Mouse (Mus musculus) adrenal gland (tissue): ENCODE results near the gene Uchl1.

Source experiments
- intact Hi-C: fragments of 180-260 bp; cut with DNase I; formaldehyde crosslinking; loops from one replicate; pipeline ENCODE4 v1.15.1; 2025

The Uchl1 gene

GRCm38 (mm10) chr5:66703317-66704004, 27.6 kb downstream of the Uchl1 start:
- intact Hi-C loops, result loop anchor here (5.0 kb wide), 1 partner anchor 294 kb away; no protein-coding TSS in a partner anchor

- intact Hi-C loops, result no loop called here
These were observed 32.0 kb downstream of the Uchl1 start for GRCm38 (mm10) chr5:66707859-66708258.

- intact Hi-C loops, result no loop called here
These were observed 34.6 kb downstream of the Uchl1 start for GRCm38 (mm10) chr5:66710445-66711019.

- intact Hi-C loops, result no loop called here
These were observed 36.9 kb downstream of the Uchl1 start for GRCm38 (mm10) chr5:66712801-66713200.

GRCm38 (mm10) chr5:66715498-66715931, 39.6 kb downstream of the Uchl1 start:
- intact Hi-C loops, result no loop called here

- intact Hi-C loops, result no loop called here
These were observed 42.0 kb downstream of the Uchl1 start for GRCm38 (mm10) chr5:66717931-66718330.

- intact Hi-C loops, result no loop called here
These were observed 42.5 kb downstream of the Uchl1 start for GRCm38 (mm10) chr5:66718413-66718812.

- intact Hi-C loops, result no loop called here
These were observed 43.0 kb downstream of the Uchl1 start for GRCm38 (mm10) chr5:66718880-66719279.

GRCm38 (mm10) chr5:66720921-66721320, 45.0 kb downstream of the Uchl1 start:
- intact Hi-C loops, result no loop called here

- intact Hi-C loops, result no loop called here
These were observed 46.7 kb downstream of the Uchl1 start for GRCm38 (mm10) chr5:66722586-66722985.

GRCm38 (mm10) chr5:66723037-66723436, 47.1 kb downstream of the Uchl1 start:
- intact Hi-C loops, result no loop called here

- intact Hi-C loops, result no loop called here
These were observed 47.7 kb downstream of the Uchl1 start for GRCm38 (mm10) chr5:66723626-66724025.

GRCm38 (mm10) chr5:66729306-66729705, 53.4 kb downstream of the Uchl1 start:
- intact Hi-C loops, result no loop called here

- intact Hi-C loops, result no loop called here
These were observed 54.9 kb downstream of the Uchl1 start for GRCm38 (mm10) chr5:66730621-66731301.

- intact Hi-C loops, result no loop called here
These were observed 55.4 kb downstream of the Uchl1 start for GRCm38 (mm10) chr5:66731302-66731697.

- intact Hi-C loops, result no loop called here
These were observed 57.7 kb downstream of the Uchl1 start for GRCm38 (mm10) chr5:66733556-66733955.
